Mouse (Mus musculus): Measurements from ENCODE around the gene Ly6g6f. TPM values are rescaled to one million over a fixed set of nuclear protein-coding genes. Genes with fewer than 3 reads are reported as not detected.
A peak's percentile ranks its signal among the peaks of the same experiment; 100 is the strongest.

The Ly6g6f gene
- total RNA-seq, 1 experiment from 2014 or later: not detected

- no peak for ATAC-seq (replicated peaks; ENCODE audit: insufficient number of reproducible peaks, low FRiP score, low TSS enrichment, poor library complexity, severe bottlenecking)
Observed at GRCm38 (mm10) chr17:35083929-35084497, 1.4 kb downstream of the Ly6g6f start.

- ATAC-seq (replicated peaks; ENCODE audit: insufficient number of reproducible peaks, low FRiP score, low TSS enrichment, poor library complexity, severe bottlenecking): no peak
Observed at GRCm38 (mm10) chr17:35082841-35083576, 2.4 kb downstream of the Ly6g6f start.

GRCm38 (mm10) chr17:35080710-35081109 is 4.7 kb downstream of the Ly6g6f start:
- no peak for ATAC-seq (replicated peaks; ENCODE audit: insufficient number of reproducible peaks, low FRiP score, low TSS enrichment, poor library complexity, severe bottlenecking)

GRCm38 (mm10) chr17:35080248-35080647 is 5.2 kb downstream of the Ly6g6f start:
- ATAC-seq (replicated peaks; ENCODE audit: insufficient number of reproducible peaks, low FRiP score, low TSS enrichment, poor library complexity, severe bottlenecking): no peak

- no peak for ATAC-seq (replicated peaks; ENCODE audit: insufficient number of reproducible peaks, low FRiP score, low TSS enrichment, poor library complexity, severe bottlenecking)
Observed at GRCm38 (mm10) chr17:35079778-35080177, 5.6 kb downstream of the Ly6g6f start.

- ATAC-seq (replicated peaks; ENCODE audit: insufficient number of reproducible peaks, low FRiP score, low TSS enrichment, poor library complexity, severe bottlenecking): peak; percentile 83
Observed at GRCm38 (mm10) chr17:35077786-35078233, 7.6 kb downstream of the Ly6g6f start, which contains the start of gene Ly6g6d. Gene Ly6g6d (minus strand): TSS chr17:35078065.

GRCm38 (mm10) chr17:35077285-35077684 is 8.1 kb downstream of the Ly6g6f start:
- no peak for ATAC-seq (replicated peaks; ENCODE audit: insufficient number of reproducible peaks, low FRiP score, low TSS enrichment, poor library complexity, severe bottlenecking)

- ATAC-seq (replicated peaks; ENCODE audit: insufficient number of reproducible peaks, low FRiP score, low TSS enrichment, poor library complexity, severe bottlenecking): no peak
Observed at GRCm38 (mm10) chr17:35076507-35077176, 8.8 kb downstream of the Ly6g6f start, which contains the start of gene Ly6g6e. Gene Ly6g6e (plus strand): TSS chr17:35076902.

- ATAC-seq (replicated peaks; ENCODE audit: insufficient number of reproducible peaks, low FRiP score, low TSS enrichment, poor library complexity, severe bottlenecking): no peak
Observed at GRCm38 (mm10) chr17:35074097-35074496, 11.3 kb downstream of the Ly6g6f start.

GRCm38 (mm10) chr17:35071454-35071853 is 14.0 kb downstream of the Ly6g6f start:
- no peak for ATAC-seq (replicated peaks; ENCODE audit: insufficient number of reproducible peaks, low FRiP score, low TSS enrichment, poor library complexity, severe bottlenecking)

GRCm38 (mm10) chr17:35070556-35071229 is 14.7 kb downstream of the Ly6g6f start:
- no peak for ATAC-seq (replicated peaks; ENCODE audit: insufficient number of reproducible peaks, low FRiP score, low TSS enrichment, poor library complexity, severe bottlenecking)

GRCm38 (mm10) chr17:35068213-35068914 is 17.0 kb downstream of the Ly6g6f start:
- ATAC-seq (replicated peaks; ENCODE audit: insufficient number of reproducible peaks, low FRiP score, low TSS enrichment, poor library complexity, severe bottlenecking): no peak

GRCm38 (mm10) chr17:35066084-35066483 is 19.3 kb downstream of the Ly6g6f start, which contains the start of gene Mpig6b:
Gene Mpig6b (minus strand): TSS chr17:35066184.
- no peak for ATAC-seq (replicated peaks; ENCODE audit: insufficient number of reproducible peaks, low FRiP score, low TSS enrichment, poor library complexity, severe bottlenecking)

- peak; percentile 59 for ATAC-seq (replicated peaks; ENCODE audit: insufficient number of reproducible peaks, low FRiP score, low TSS enrichment, poor library complexity, severe bottlenecking)
Observed at GRCm38 (mm10) chr17:35064951-35065947, 20.2 kb downstream of the Ly6g6f start, which contains the start of gene Ly6g6c. Gene Ly6g6c (plus strand): TSS chr17:35065388.

- ATAC-seq (replicated peaks; ENCODE audit: insufficient number of reproducible peaks, low FRiP score, low TSS enrichment, poor library complexity, severe bottlenecking): no peak
Observed at GRCm38 (mm10) chr17:35064378-35064877, 21.0 kb downstream of the Ly6g6f start.

- ATAC-seq (replicated peaks; ENCODE audit: insufficient number of reproducible peaks, low FRiP score, low TSS enrichment, poor library complexity, severe bottlenecking): no peak
Observed at GRCm38 (mm10) chr17:35063466-35063865, 21.9 kb downstream of the Ly6g6f start.

- no peak for ATAC-seq (replicated peaks; ENCODE audit: insufficient number of reproducible peaks, low FRiP score, low TSS enrichment, poor library complexity, severe bottlenecking)
Observed at GRCm38 (mm10) chr17:35061299-35061698, 24.1 kb downstream of the Ly6g6f start.
